Mouse (Mus musculus): ENCODE measurements around the gene Alg5. TPM values are rescaled to one million over a fixed set of nuclear protein-coding genes. Genes with fewer than 3 reads are reported as not detected.
"Not testable (repeated sequence)": the region's sequence is repeated elsewhere in the genome, so short reads cannot be mapped to it uniquely, and the experiment has no call there.

Alg5 gene
- 40.5 and 46.4 TPM in 2 replicates for polyA plus RNA-seq (2014; fragmentation: Nextera tagmentation; extraction: Ambion mirVana)

DNA sequence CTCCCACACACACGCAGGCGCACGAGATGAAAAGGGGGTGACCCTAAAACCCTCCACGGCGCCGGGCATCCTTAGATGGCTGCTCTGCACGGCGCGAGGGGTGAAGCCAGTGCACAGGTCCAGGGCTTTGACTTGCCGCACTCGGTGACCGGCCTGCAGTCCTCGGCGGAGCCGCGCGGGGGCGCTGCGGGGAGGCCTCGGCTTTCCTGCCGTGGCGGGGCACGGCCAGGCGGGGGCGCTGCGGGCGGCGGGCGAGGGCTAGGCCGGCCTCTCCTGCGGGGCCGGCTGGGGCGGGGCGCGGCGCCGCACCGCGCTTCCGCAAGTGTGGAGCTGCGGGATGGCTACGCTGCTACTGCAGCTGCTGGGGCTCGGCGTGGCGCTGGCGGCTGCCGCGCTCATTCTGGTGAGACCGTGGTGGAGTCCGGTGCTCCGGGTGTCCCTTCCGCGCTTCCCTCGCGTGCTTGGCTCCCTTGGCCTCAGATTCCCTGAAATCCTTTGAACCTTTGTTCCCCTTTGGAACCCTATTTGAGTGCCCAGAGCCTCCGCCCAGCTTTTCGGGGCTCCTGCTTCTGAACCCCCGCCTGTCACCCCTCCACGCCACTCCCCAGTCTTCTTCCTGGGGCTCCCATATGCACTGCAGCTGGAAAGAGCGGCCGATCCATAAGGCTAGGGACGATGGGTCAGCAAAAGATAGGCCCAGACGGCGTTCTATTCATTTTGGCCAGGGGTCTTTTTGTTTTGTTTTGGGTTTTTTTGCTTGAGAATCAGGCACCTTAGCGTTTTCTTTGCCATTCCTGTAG, at the start of gene Alg5, which contains the start of gene Exosc8:
TSS of gene Alg5 (plus strand) at position 293 of the 800 bp plus-strand sequence.
TSS of gene Exosc8 (minus strand) at position 147 of the 800 bp plus-strand sequence.
- Histone ChIP-seq H3K4me3 (ENCODE audit: low read depth, low read length) (peak within 1 kb of the TSS; percentile 91), H3K9ac (ENCODE audit: low read length) (peak within 1 kb of the TSS; percentile 95), H3K36me3 (ENCODE audit: control insufficient read depth, insufficient read depth, low read length) (peaks cover 6% of the 10 kb centered on the region), H3K4me1 (ENCODE audit: control insufficient read depth, insufficient read depth, low read length) (peaks cover 8% of the 10 kb centered on the region), H3K9me3 (ENCODE audit: control insufficient read depth, low read length) (no peaks in the 10 kb centered on the region), H3K4me2 (peak within 1 kb of the TSS; percentile 88), H3K27me3 (ENCODE audit: control insufficient read depth, insufficient read depth, low read length) (no peaks in the 10 kb centered on the region), H3K27ac (ENCODE audit: low read depth, low read length) (peak within 1 kb of the TSS; percentile 98)
- WGBS, result under 1% methylated on average over 61 of the region's 65 CpGs
- peak; percentile 100 for DNase-seq (ENCODE audit: low spot score, missing footprints)
- ATAC-seq (ENCODE audit: low FRiP score), result peak; percentile 93

DNA sequence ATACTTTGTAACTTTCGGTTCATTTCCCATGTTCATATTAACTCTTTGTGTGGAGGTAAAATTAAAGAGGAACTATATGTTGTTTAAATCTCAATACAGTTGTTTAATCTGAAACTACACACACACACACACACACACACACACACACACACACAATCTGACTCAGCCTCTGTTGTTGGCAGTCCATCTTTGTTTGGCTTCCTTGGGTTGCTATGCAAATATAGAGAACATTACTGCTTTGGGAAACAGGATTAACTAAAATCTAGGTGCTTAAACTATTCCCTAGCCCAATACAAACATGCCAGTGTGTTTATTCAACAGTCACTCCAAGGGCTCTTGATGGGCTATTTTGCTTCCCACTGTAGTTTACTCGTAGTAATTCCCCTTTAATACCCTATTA, 48.1 kb upstream of the Alg5 start:
- no peak overlapping the region for H3K27ac ChIP-seq (ENCODE audit: low read depth, low read length)
- no peaks in the 10 kb centered on the region for H3K4me1 ChIP-seq (ENCODE audit: control insufficient read depth, insufficient read depth, low read length)
- no peaks in the 10 kb centered on the region for H3K9me3 ChIP-seq (ENCODE audit: control insufficient read depth, low read length)
- ATAC-seq (ENCODE audit: low FRiP score), result no peak
- H3K27me3 ChIP-seq (ENCODE audit: control insufficient read depth, insufficient read depth, low read length), result no peaks in the 10 kb centered on the region
- H3K36me3 ChIP-seq (ENCODE audit: control insufficient read depth, insufficient read depth, low read length), result no peaks in the 10 kb centered on the region
- no peak for DNase-seq (ENCODE audit: low spot score, missing footprints)
- H3K4me3 ChIP-seq (ENCODE audit: low read depth, low read length), result no peak overlapping the region
- no peak overlapping the region for H3K4me2 ChIP-seq
- 72% methylated on average over 2 of the region's 2 CpGs for WGBS
- H3K9ac ChIP-seq (ENCODE audit: low read length), result no peak overlapping the region

- WGBS, result 60% methylated on average over 2 of the region's 2 CpGs
- H3K4me2 ChIP-seq, result no peak overlapping the region
- no peaks in the 10 kb centered on the region for H3K9me3 ChIP-seq (ENCODE audit: control insufficient read depth, low read length)
- no peak overlapping the region for H3K4me3 ChIP-seq (ENCODE audit: low read depth, low read length)
- ATAC-seq (ENCODE audit: low FRiP score) (no peak), DNase-seq (ENCODE audit: low spot score, missing footprints) (no peak)
- no peak overlapping the region for H3K27ac ChIP-seq (ENCODE audit: low read depth, low read length)
- H3K27me3 ChIP-seq (ENCODE audit: control insufficient read depth, insufficient read depth, low read length), result no peaks in the 10 kb centered on the region
- H3K9ac ChIP-seq (ENCODE audit: low read length), result no peak overlapping the region
- H3K4me1 ChIP-seq (ENCODE audit: control insufficient read depth, insufficient read depth, low read length), result no peaks in the 10 kb centered on the region
- no peaks in the 10 kb centered on the region for H3K36me3 ChIP-seq (ENCODE audit: control insufficient read depth, insufficient read depth, low read length)
Observed at GRCm38 (mm10) chr3:54689091-54689490, 46.2 kb upstream of the Alg5 start.

- WGBS, result 2% methylated on average over 65 of the region's 65 CpGs
- peak; percentile 99 for ATAC-seq (ENCODE audit: low FRiP score)
- H3K27ac ChIP-seq (ENCODE audit: low read depth, low read length), result peak within 1 kb of the TSS; percentile 48; the same call in 1 of the 2 replicates
Observed at GRCm38 (mm10) chr3:54692202-54693055, 42.9 kb upstream of the Alg5 start, which contains the start of gene Supt20. Gene Supt20 (plus strand): TSS chr3:54692807.

GRCm38 (mm10) chr3:54693056-54693415, 42.3 kb upstream of the Alg5 start:
- Histone ChIP-seq H3K9ac (ENCODE audit: low read length) (peak overlapping the region; percentile 68), H3K27ac (ENCODE audit: low read depth, low read length) (peak overlapping the region; percentile 48; the same call in 1 of the 2 replicates), H3K36me3 (ENCODE audit: control insufficient read depth, insufficient read depth, low read length) (no peaks in the 10 kb centered on the region; the same call in 1 of the 2 replicates), H3K9me3 (ENCODE audit: control insufficient read depth, low read length) (no peaks in the 10 kb centered on the region), H3K4me3 (ENCODE audit: low read depth, low read length) (peak overlapping the region; percentile 64), H3K4me1 (ENCODE audit: control insufficient read depth, insufficient read depth, low read length) (no peaks in the 10 kb centered on the region), H3K4me2 (peak overlapping the region; percentile 58), H3K27me3 (ENCODE audit: control insufficient read depth, insufficient read depth, low read length) (no peaks in the 10 kb centered on the region)
- no peak for ATAC-seq (ENCODE audit: low FRiP score)
- DNase-seq (ENCODE audit: low spot score, missing footprints), result no peak
- under 1% methylated on average over 8 of the region's 8 CpGs for WGBS

More at GRCm38 (mm10) chr3:54692202-54693055, 42.9 kb upstream of the Alg5 start, which contains the start of gene Supt20:
- H3K4me1 ChIP-seq (ENCODE audit: control insufficient read depth, insufficient read depth, low read length), result no peaks in the 10 kb centered on the region
- H3K9ac ChIP-seq (ENCODE audit: low read length), result peak within 1 kb of the TSS; percentile 68
- peak within 1 kb of the TSS; percentile 64 for H3K4me3 ChIP-seq (ENCODE audit: low read depth, low read length)
- H3K36me3 ChIP-seq (ENCODE audit: control insufficient read depth, insufficient read depth, low read length), result no peaks in the 10 kb centered on the region; the same call in 1 of the 2 replicates
- peak within 1 kb of the TSS; percentile 58 for H3K4me2 ChIP-seq
- H3K27me3 ChIP-seq (ENCODE audit: control insufficient read depth, insufficient read depth, low read length), result no peaks in the 10 kb centered on the region
- peak; percentile 99 for DNase-seq (ENCODE audit: low spot score, missing footprints)
- no peaks in the 10 kb centered on the region for H3K9me3 ChIP-seq (ENCODE audit: control insufficient read depth, low read length)

- Histone ChIP-seq H3K9ac (ENCODE audit: low read length) (no peak overlapping the region), H3K9me3 (ENCODE audit: control insufficient read depth, low read length) (no peaks in the 10 kb centered on the region), H3K4me1 (ENCODE audit: control insufficient read depth, insufficient read depth, low read length) (no peaks in the 10 kb centered on the region), H3K36me3 (ENCODE audit: control insufficient read depth, insufficient read depth, low read length) (peaks cover 7% of the 10 kb centered on the region; the same call in 1 of the 2 replicates), H3K4me2 (no peak overlapping the region), H3K27ac (ENCODE audit: low read depth, low read length) (no peak overlapping the region), H3K4me3 (ENCODE audit: low read depth, low read length) (no peak overlapping the region), H3K27me3 (ENCODE audit: control insufficient read depth, insufficient read depth, low read length) (no peaks in the 10 kb centered on the region)
- DNase-seq (ENCODE audit: low spot score, missing footprints) (no peak), ATAC-seq (ENCODE audit: low FRiP score) (no peak)
- 91% methylated on average over 5 of the region's 5 CpGs for WGBS
Observed at GRCm38 (mm10) chr3:54699759-54700301, 35.5 kb upstream of the Alg5 start.

- not testable (repeated sequence) for H3K27ac ChIP-seq (ENCODE audit: low read depth, low read length); H3K4me2 ChIP-seq; H3K9me3 ChIP-seq (ENCODE audit: control insufficient read depth, low read length); H3K9ac ChIP-seq (ENCODE audit: low read length); H3K4me1 ChIP-seq (ENCODE audit: control insufficient read depth, insufficient read depth, low read length); ATAC-seq (ENCODE audit: low FRiP score); H3K4me3 ChIP-seq (ENCODE audit: low read depth, low read length); DNase-seq (ENCODE audit: low spot score, missing footprints); H3K27me3 ChIP-seq (ENCODE audit: control insufficient read depth, insufficient read depth, low read length)
- 95% methylated on average over 8 of the region's 8 CpGs for WGBS
- H3K36me3 ChIP-seq (ENCODE audit: control insufficient read depth, insufficient read depth, low read length), result peaks cover 14% of the 10 kb centered on the region; the same call in 1 of the 2 replicates
Observed at GRCm38 (mm10) chr3:54704106-54704505, 31.2 kb upstream of the Alg5 start.

- H3K36me3 ChIP-seq (ENCODE audit: control insufficient read depth, insufficient read depth, low read length), result peaks cover 23% of the 10 kb centered on the region
- no peaks in the 10 kb centered on the region for H3K9me3 ChIP-seq (ENCODE audit: control insufficient read depth, low read length)
- no peaks in the 10 kb centered on the region for H3K27me3 ChIP-seq (ENCODE audit: control insufficient read depth, insufficient read depth, low read length)
- no peak overlapping the region for H3K4me2 ChIP-seq
- H3K9ac ChIP-seq (ENCODE audit: low read length), result no peak overlapping the region
- no peak for DNase-seq (ENCODE audit: low spot score, missing footprints)
- WGBS, result 90% methylated on average over 9 of the region's 9 CpGs
- H3K4me1 ChIP-seq (ENCODE audit: control insufficient read depth, insufficient read depth, low read length), result no peaks in the 10 kb centered on the region
- H3K4me3 ChIP-seq (ENCODE audit: low read depth, low read length), result no peak overlapping the region
- H3K27ac ChIP-seq (ENCODE audit: low read depth, low read length), result no peak overlapping the region
- ATAC-seq (ENCODE audit: low FRiP score), result no peak
Observed at GRCm38 (mm10) chr3:54708972-54709371, 26.4 kb upstream of the Alg5 start.
